In the genomic region with DNA sequence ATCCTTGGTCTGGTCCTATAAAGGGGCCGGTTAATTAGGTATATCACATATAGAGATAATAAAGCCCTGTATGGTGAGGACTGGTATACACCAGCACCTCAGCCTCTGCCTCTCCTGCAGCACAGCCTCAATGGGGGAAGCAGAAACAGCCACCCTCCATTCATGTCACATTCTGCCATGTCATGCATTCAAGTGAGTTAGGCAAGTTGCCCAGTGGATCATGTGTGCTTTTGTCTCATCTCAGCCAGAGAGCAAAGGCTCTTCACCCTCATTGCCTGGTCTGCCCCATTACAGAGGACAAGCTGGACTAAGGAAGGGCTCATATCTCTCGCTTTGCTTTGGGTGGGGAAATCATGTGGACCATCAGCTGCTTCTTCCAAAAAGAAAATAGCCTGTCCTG, we compare ENCODE assay signal across 12 mouse cellular contexts.
DNase-seq lines count a peak whose midpoint lies in the region; ATAC-seq and TF ChIP-seq lines count a peak whose summit lies in the region.
"Had no signal": no experiment of that assay in that cellular context is flagged by ENCODE, and none has a peak within 500 bp of the region (broad histone marks: within the 10 kb centered on the region; RNA-seq: fewer than 3 reads in every experiment).

No protein-coding gene starts in this region.

- ATAC-seq in heart, embryonic 11.5 days (replicated peaks; ENCODE audit: insufficient number of reproducible peaks, low FRiP score, low TSS enrichment), result no peak
- no peak for ATAC-seq in lung, embryonic 14.5 days (ENCODE audit: insufficient read depth)
- no peak; the same call in 1 of the 2 replicates for ATAC-seq in lung, postnatal 0 days
- ATAC-seq in common myeloid progenitor, adult 5-6 weeks (replicated peaks; ENCODE audit: low read depth, poor library complexity, severe bottlenecking), result 0 out of 2 replicates have a peak, but pooled peaks have one; percentile 37
- ATAC-seq in inflammation-experienced regulatory T-cells, adult 6 months, result no peak
- ATAC-seq: liver, postnatal 0 days had no signal

- TF ChIP-seq EP300 in heart, adult 2 months (IDR thresholded peaks at IDR 0.05; ENCODE audit: insufficient read depth, low read depth, low read length), result 0 out of 2 replicates have a peak, but pooled peaks have one; percentile 48
- no peak for TF ChIP-seq EP300 in lung, postnatal 0 days (IDR thresholded peaks at IDR 0.05)

- no peak for TF ChIP-seq POLR2A in heart, adult 2 months (IDR thresholded peaks at IDR 0.05; ENCODE audit: insufficient read depth, low read depth, low read length)

- no peak overlapping the region for H3K4me3 ChIP-seq in heart, adult 2 months
- no peak overlapping the region for H3K4me3 ChIP-seq in heart, embryonic 11.5 days (ENCODE audit: low read depth, low read length)
- no peak overlapping the region for H3K4me3 ChIP-seq in lung, embryonic 14.5 days (ENCODE audit: low read depth, low read length)
- H3K4me3 ChIP-seq in lung, postnatal 0 days (ENCODE audit: low read depth, low read length), result no peak overlapping the region
- H3K4me3 ChIP-seq in macrophage (ENCODE audit: inconsistent target), result no peak overlapping the region
- H3K4me3 ChIP-seq: heart, embryonic 13.5 days had no signal

- no peak for TF ChIP-seq CTCF in heart, adult 2 months (IDR thresholded peaks at IDR 0.05)
- TF ChIP-seq CTCF in lung, embryonic 14.5 days (IDR thresholded peaks at IDR 0.05; ENCODE audit: low read depth), result no peak
- TF ChIP-seq CTCF in lung, postnatal 0 days (IDR thresholded peaks at IDR 0.05), result no peak

- DNase-seq in heart, adult 2 months, result peak in 1 of 2 experiments; percentile 33
- DNase-seq in lung, embryonic 14.5 days, result peak; percentile 55
- no peak for DNase-seq in lung, postnatal 0 days (ENCODE audit: low spot score)
- DNase-seq in adrenal gland, postnatal 36 days, result no peak
- DNase-seq: adrenal gland, adult 8-10 months; cerebellum, adult 11-12 months; liver, postnatal 0 days had no signal

- no peak overlapping the region for H3K4me2 ChIP-seq in heart, embryonic 11.5 days
- no peak overlapping the region for H3K4me2 ChIP-seq in lung, embryonic 14.5 days
- H3K4me2 ChIP-seq in lung, postnatal 0 days (replicated peaks; ENCODE audit: low read depth, low read length), result no peak overlapping the region
- H3K4me2 ChIP-seq: heart, embryonic 13.5 days had no signal

- WGBS in heart, adult 2 months, result 80% methylated on average over 2 of the region's 2 CpGs
- WGBS in heart, embryonic 11.5 days (ENCODE audit: insufficient replicate concordance), result 73% methylated on average over 2 of the region's 2 CpGs
- 76% methylated on average over 2 of the region's 2 CpGs for WGBS in lung, embryonic 14.5 days
- WGBS in lung, postnatal 0 days, result 81% methylated on average over 2 of the region's 2 CpGs
- WGBS in macrophage (ENCODE audit: missing documents), result 52% methylated on average over 2 of the region's 2 CpGs

- H3K36me3 ChIP-seq in heart, adult 2 months (ENCODE audit: control insufficient read depth, insufficient read depth, low read length), result no peaks in the 10 kb centered on the region
- no peaks in the 10 kb centered on the region for H3K36me3 ChIP-seq in heart, embryonic 11.5 days (ENCODE audit: control insufficient read depth, insufficient read depth, low read length)
- no peaks in the 10 kb centered on the region for H3K36me3 ChIP-seq in lung, embryonic 14.5 days (ENCODE audit: insufficient read depth)
- H3K36me3 ChIP-seq in lung, postnatal 0 days (ENCODE audit: insufficient read depth, low read length), result no peaks in the 10 kb centered on the region
- no peaks in the 10 kb centered on the region for H3K36me3 ChIP-seq in macrophage (ENCODE audit: inconsistent target)
- H3K36me3 ChIP-seq: heart, embryonic 13.5 days had no signal

- H3K4me1 ChIP-seq in heart, adult 2 months (ENCODE audit: control insufficient read depth, insufficient read depth, low read length), result no peaks in the 10 kb centered on the region
- peaks cover 19% of the 10 kb centered on the region for H3K4me1 ChIP-seq in heart, embryonic 11.5 days (ENCODE audit: control insufficient read depth, insufficient read depth, low read length)
- peaks cover 4% of the 10 kb centered on the region; the same call in 1 of the 2 replicates for H3K4me1 ChIP-seq in lung, embryonic 14.5 days (ENCODE audit: insufficient read depth)
- H3K4me1 ChIP-seq in lung, postnatal 0 days (ENCODE audit: insufficient read depth, low read depth, low read length), result no peaks in the 10 kb centered on the region

- no peaks in the 10 kb centered on the region for H3K27me3 ChIP-seq in heart, adult 2 months (ENCODE audit: control insufficient read depth, insufficient read depth, low read length)
- no peaks in the 10 kb centered on the region for H3K27me3 ChIP-seq in heart, embryonic 11.5 days (ENCODE audit: control insufficient read depth, insufficient read depth, low read length)
- no peaks in the 10 kb centered on the region for H3K27me3 ChIP-seq in lung, embryonic 14.5 days (ENCODE audit: insufficient read depth, low read length)
- no peaks in the 10 kb centered on the region for H3K27me3 ChIP-seq in lung, postnatal 0 days (replicated peaks; ENCODE audit: insufficient read depth, low read length)
- H3K27me3 ChIP-seq: heart, embryonic 13.5 days had no signal

- no peak overlapping the region for H3K9ac ChIP-seq in heart, adult 2 months (ENCODE audit: low read depth, low read length)
- H3K9ac ChIP-seq in heart, embryonic 11.5 days (ENCODE audit: low read depth, low read length), result no peak overlapping the region
- H3K9ac ChIP-seq in lung, embryonic 14.5 days, result no peak overlapping the region
- H3K9ac ChIP-seq in lung, postnatal 0 days (replicated peaks; ENCODE audit: low read depth), result no peak overlapping the region
- H3K9ac ChIP-seq: heart, embryonic 13.5 days; liver, postnatal 0 days had no signal

- no peaks in the 10 kb centered on the region for H3K9me3 ChIP-seq in heart, embryonic 11.5 days (replicated peaks; ENCODE audit: control insufficient read depth, low read length)
- no peaks in the 10 kb centered on the region for H3K9me3 ChIP-seq in lung, embryonic 14.5 days (ENCODE audit: low read depth, low read length)
- H3K9me3 ChIP-seq in lung, postnatal 0 days (ENCODE audit: low read length), result no peaks in the 10 kb centered on the region
- H3K9me3 ChIP-seq: heart, embryonic 13.5 days had no signal

- intact Hi-C loops in heart, adult 2 months (cut with DNase I), result no loop called here

- H3K27ac ChIP-seq in heart, adult 2 months, result no peak overlapping the region
- H3K27ac ChIP-seq in heart, embryonic 11.5 days (ENCODE audit: low read depth, low read length), result no peak overlapping the region
- H3K27ac ChIP-seq in lung, embryonic 14.5 days (ENCODE audit: low read depth), result no peak overlapping the region
- no peak overlapping the region for H3K27ac ChIP-seq in lung, postnatal 0 days (ENCODE audit: low read length)
- H3K27ac ChIP-seq in macrophage, result peak overlapping the region; percentile 50
- H3K27ac ChIP-seq: heart, embryonic 13.5 days had no signal

- H3K79me2 ChIP-seq in heart, adult 2 months (replicated peaks; ENCODE audit: control insufficient read depth, insufficient read depth, low read length), result no peaks in the 10 kb centered on the region
- no peaks in the 10 kb centered on the region for H3K79me2 ChIP-seq in macrophage (ENCODE audit: inconsistent target)
